Mouse (Mus musculus) spleen, adult 2 months (tissue): ENCODE data around the gene Kcne1.

Experiments used
- CTCF ChIP-seq: fragments of 200-500 bp; IDR thresholded peaks from 2 replicates; pipeline ENCODE4 v1.5.1; 2011; ENCODE audit warnings: mild to moderate bottlenecking, inconsistent platforms; ENCODE audit not compliant: insufficient read depth, insufficient read length, insufficient replicate concordance; ENCODE audit errors: extremely low read depth
- POLR2A ChIP-seq: fragments of 200-500 bp; IDR thresholded peaks from 2 replicates; pipeline ENCODE4 v1.6.1; 2011; ENCODE audit warnings: low read depth, low read length, inconsistent platforms

GRCm38 (mm10) chr16:92407883-92408282 is 48.6 kb upstream of the Kcne1 start:
- TF ChIP-seq CTCF (no peak), POLR2A (no peak)
